Mouse (Mus musculus): Measurements from ENCODE around the gene Dtx3l. TPM values are rescaled to one million over a fixed set of nuclear protein-coding genes. Genes with fewer than 3 reads are reported as not detected.

The Dtx3l gene
- polyA plus RNA-seq, 1 experiment, result 12.9 TPM

DNA sequence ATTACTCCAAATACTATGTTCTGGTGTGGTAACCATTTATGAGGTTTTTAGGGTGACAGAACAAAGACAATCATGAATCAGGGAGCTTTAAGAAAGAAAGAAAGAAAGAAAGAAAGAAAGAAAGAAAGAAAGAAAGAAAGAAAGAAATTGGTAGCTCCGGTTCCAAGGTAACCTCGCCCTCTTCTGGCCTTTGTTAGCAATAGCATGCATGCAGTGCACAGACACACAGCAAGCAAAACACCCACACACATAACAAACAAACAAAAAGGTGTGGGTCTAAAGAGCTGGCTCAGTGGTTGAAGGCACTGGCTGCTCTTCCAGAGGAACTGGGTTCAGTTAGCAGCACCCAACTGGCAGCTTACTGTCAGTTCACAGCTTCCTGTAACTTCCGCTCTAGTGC lies 48.3 kb downstream of the Dtx3l start:
- no peaks in the 10 kb centered on the region for H3K4me1 ChIP-seq (ENCODE audit: control insufficient read depth, insufficient read depth, low read length)
- TF ChIP-seq CTCF (IDR thresholded peaks at IDR 0.05; ENCODE audit: borderline replicate concordance, insufficient read depth, low read length) (0 out of 2 replicates have a peak, but pooled peaks have one; percentile 9), POLR2A (IDR thresholded peaks at IDR 0.05; ENCODE audit: low read depth, low read length) (no peak)
- no peak overlapping the region for H3K27ac ChIP-seq (ENCODE audit: insufficient read depth, low read length)

DNA sequence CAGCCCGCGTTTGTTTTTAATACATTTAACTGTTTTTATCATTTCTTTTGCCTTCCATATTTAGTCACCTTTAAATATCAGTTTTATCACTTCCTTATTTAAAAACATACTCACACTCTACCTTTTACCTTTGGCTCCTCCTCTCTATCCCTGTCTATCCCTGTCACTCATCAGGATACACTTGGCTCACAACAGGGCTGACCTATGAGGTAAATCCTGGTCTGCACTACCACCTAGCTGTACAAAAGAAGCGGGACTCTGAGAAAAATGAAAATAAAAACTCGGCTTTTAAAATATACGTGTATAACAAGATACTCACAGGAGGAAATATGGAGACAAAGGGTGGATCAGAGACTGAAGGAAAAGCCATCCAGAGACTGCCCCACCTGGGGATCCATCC lies 50.0 kb downstream of the Dtx3l start:
- Histone ChIP-seq H3K4me1 (ENCODE audit: control insufficient read depth, insufficient read depth, low read length) (no peaks in the 10 kb centered on the region), H3K4me3 (ENCODE audit: insufficient read depth, low read length) (no peak overlapping the region), H3K27ac (ENCODE audit: insufficient read depth, low read length) (no peak overlapping the region)
- TF ChIP-seq CTCF (IDR thresholded peaks at IDR 0.05; ENCODE audit: borderline replicate concordance, insufficient read depth, low read length), result no peak
- no peak for TF ChIP-seq POLR2A (IDR thresholded peaks at IDR 0.05; ENCODE audit: low read depth, low read length)

More for the DNA sequence above, 48.3 kb downstream of the Dtx3l start:
- no peak overlapping the region for H3K4me3 ChIP-seq (ENCODE audit: insufficient read depth, low read length)

DNA sequence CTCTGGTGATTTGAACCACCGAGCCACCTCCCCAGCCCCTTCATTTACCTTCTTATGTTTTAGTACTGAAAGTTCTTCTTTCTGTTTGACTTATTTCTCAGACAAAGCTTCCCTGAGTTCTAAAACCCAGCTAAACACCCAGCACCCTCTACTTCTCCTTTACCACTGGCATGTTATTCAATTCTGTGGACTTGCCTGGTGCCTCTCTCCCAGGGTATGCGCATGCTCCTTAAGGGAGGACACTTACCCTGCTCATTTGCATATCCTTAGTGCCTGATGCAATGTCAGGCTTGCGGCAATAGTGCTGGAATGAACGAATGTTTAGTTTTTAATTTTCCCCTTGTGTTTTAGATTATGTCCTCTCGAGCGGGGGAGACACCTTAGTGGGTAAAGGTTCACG lies 50.8 kb downstream of the Dtx3l start:
- H3K27ac ChIP-seq (ENCODE audit: insufficient read depth, low read length), result no peak overlapping the region
- no peak overlapping the region for H3K4me3 ChIP-seq (ENCODE audit: insufficient read depth, low read length)
- no peaks in the 10 kb centered on the region for H3K4me1 ChIP-seq (ENCODE audit: control insufficient read depth, insufficient read depth, low read length)
- no peak for TF ChIP-seq POLR2A (IDR thresholded peaks at IDR 0.05; ENCODE audit: low read depth, low read length)
- no peak for TF ChIP-seq CTCF (IDR thresholded peaks at IDR 0.05; ENCODE audit: borderline replicate concordance, insufficient read depth, low read length)

Other genes with a start within 250 kb of the Dtx3l start
- 25.1 and 27.6 TPM in 2 replicates for gene Dirc2, start 169.8 kb downstream of the Dtx3l start, polyA plus RNA-seq (2011; ENCODE audit: insufficient read length, low read depth, missing spikeins)
- 10.8 and 12.5 TPM in 2 replicates for gene Hspbap1, start 168.8 kb downstream of the Dtx3l start, polyA plus RNA-seq (2011; ENCODE audit: insufficient read length, low read depth, missing spikeins)
- gene Parp14, start 67.6 kb downstream of the Dtx3l start, polyA plus RNA-seq (2011; ENCODE audit: insufficient read length, low read depth, missing spikeins), result 6.0 and 7.4 TPM in 2 replicates
- 19.8 and 26.5 TPM in 2 replicates for gene Parp9, start 681 bp downstream of the Dtx3l start, polyA plus RNA-seq (2011; ENCODE audit: insufficient read length, low read depth, missing spikeins)
- 83.9 and 86.7 TPM in 2 replicates for gene Kpna1, start 39.6 kb upstream of the Dtx3l start, polyA plus RNA-seq (2011; ENCODE audit: insufficient read length, low read depth, missing spikeins)
- gene Wdr5b, start 102.0 kb upstream of the Dtx3l start, polyA plus RNA-seq (2011; ENCODE audit: insufficient read length, low read depth, missing spikeins), result 3.2 and 4.8 TPM in 2 replicates
- 220 and 237 TPM in 2 replicates for gene Fam162a, start 132.4 kb upstream of the Dtx3l start, polyA plus RNA-seq (2011; ENCODE audit: insufficient read length, low read depth, missing spikeins)
- gene Ccdc58, start 132.5 kb upstream of the Dtx3l start, polyA plus RNA-seq (2011; ENCODE audit: insufficient read length, low read depth, missing spikeins), result 85.6 and 95.9 TPM in 2 replicates
- not detected in 2 replicates for gene Csta1, start 192.1 kb upstream of the Dtx3l start, polyA plus RNA-seq (2011; ENCODE audit: insufficient read length, low read depth, missing spikeins)
- gene Stfa2l1, start 217.7 kb upstream of the Dtx3l start, polyA plus RNA-seq (2011; ENCODE audit: insufficient read length, low read depth, missing spikeins), result not detected in 2 replicates
- not detected in 2 replicates for gene Gm5483, start 245.1 kb upstream of the Dtx3l start, polyA plus RNA-seq (2011; ENCODE audit: insufficient read length, low read depth, missing spikeins)

Data from embryonic fibroblast, embryonic 13.5 days (primary cell).